Mouse (Mus musculus): ENCODE measurements around the gene Ddi2. TPM values are rescaled to one million over a fixed set of nuclear protein-coding genes. Genes with fewer than 3 reads are reported as not detected.

The Ddi2 gene
- polyA plus RNA-seq, 1 experiment from 2014 or later: 29.3 TPM

DNA sequence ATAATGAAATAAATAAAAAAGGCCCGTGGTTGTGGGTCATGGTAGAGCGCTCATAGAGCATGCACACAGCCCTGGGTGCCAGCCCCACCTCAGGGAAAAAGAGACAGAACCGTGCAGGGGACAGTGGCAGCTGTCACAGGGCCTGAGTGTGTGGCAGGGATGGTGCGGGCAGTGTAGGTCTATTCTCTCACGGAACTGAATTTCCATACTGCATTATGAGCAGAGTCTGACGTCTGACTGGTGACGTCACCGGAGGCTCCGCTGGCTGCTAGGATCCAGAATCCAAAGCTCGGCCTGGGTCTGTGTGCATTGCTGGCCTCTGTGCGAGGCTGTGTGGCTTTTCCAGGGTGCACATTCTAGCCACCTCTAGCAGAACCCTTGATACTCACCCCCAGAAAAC, 62.3 kb downstream of the Ddi2 start:
- H3K4me3 ChIP-seq (ENCODE audit: low read depth, low read length): no peak overlapping the region
- H3K4me2 ChIP-seq: no peak overlapping the region
- H3K4me1 ChIP-seq (replicated peaks; ENCODE audit: control insufficient read depth, insufficient read depth, low read length): peaks cover 13% of the 10 kb centered on the region
- ATAC-seq (replicated peaks; ENCODE audit: low FRiP score) (no peak), DNase-seq (ENCODE audit: low spot score) (no peak)
- WGBS: 90% methylated on average over 11 of the region's 11 CpGs
- H3K36me3 ChIP-seq (ENCODE audit: control insufficient read depth, insufficient read depth, low read length): 0 out of 2 replicates have a peak, but pooled peaks cover 4% of the 10 kb centered on the region
- no peak overlapping the region for H3K27ac ChIP-seq (ENCODE audit: low read depth, low read length)
- H3K27me3 ChIP-seq (replicated peaks; ENCODE audit: control insufficient read depth, insufficient read depth, low read length): no peaks in the 10 kb centered on the region
- no peaks in the 10 kb centered on the region for H3K9me3 ChIP-seq (ENCODE audit: control insufficient read depth, low read length)
- no peak overlapping the region for H3K9ac ChIP-seq (ENCODE audit: low read depth, low read length)

DNA sequence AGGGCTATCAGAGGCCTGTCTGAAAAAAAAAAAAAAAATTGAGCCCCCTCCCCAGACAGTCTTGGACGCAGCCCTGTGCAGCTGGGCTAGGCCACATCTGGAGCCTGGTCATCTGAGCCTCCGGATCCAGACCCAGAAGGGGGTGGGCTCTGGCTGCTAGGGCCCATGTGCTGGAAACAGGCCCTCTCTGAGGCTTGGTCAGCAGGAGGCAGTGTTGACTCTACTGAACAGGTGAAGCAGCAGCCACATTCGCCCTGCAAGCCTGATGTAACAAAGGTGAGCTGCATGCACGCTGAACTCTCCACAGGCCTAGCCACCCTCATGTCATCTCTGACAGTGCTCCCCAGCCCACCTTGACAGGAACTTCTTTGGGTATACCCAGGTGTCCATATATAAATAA, 63.5 kb downstream of the Ddi2 start:
- H3K4me1 ChIP-seq (replicated peaks; ENCODE audit: control insufficient read depth, insufficient read depth, low read length): peaks cover 13% of the 10 kb centered on the region
- no peaks in the 10 kb centered on the region for H3K27me3 ChIP-seq (replicated peaks; ENCODE audit: control insufficient read depth, insufficient read depth, low read length)
- H3K9ac ChIP-seq (ENCODE audit: low read depth, low read length): no peak overlapping the region
- ATAC-seq (replicated peaks; ENCODE audit: low FRiP score) (no peak), DNase-seq (ENCODE audit: low spot score) (no peak)
- H3K4me3 ChIP-seq (ENCODE audit: low read depth, low read length): no peak overlapping the region
- 0 out of 2 replicates have a peak, but pooled peaks cover 4% of the 10 kb centered on the region for H3K36me3 ChIP-seq (ENCODE audit: control insufficient read depth, insufficient read depth, low read length)
- WGBS: 71% methylated on average over 4 of the region's 4 CpGs
- no peak overlapping the region for H3K4me2 ChIP-seq
- H3K9me3 ChIP-seq (ENCODE audit: control insufficient read depth, low read length): no peaks in the 10 kb centered on the region
- no peak overlapping the region for H3K27ac ChIP-seq (ENCODE audit: low read depth, low read length)

- no peaks in the 10 kb centered on the region for H3K27me3 ChIP-seq (replicated peaks; ENCODE audit: control insufficient read depth, insufficient read depth, low read length)
- no peaks in the 10 kb centered on the region for H3K9me3 ChIP-seq (ENCODE audit: control insufficient read depth, low read length)
- WGBS: 88% methylated on average over 6 of the region's 6 CpGs
- H3K9ac ChIP-seq (ENCODE audit: low read depth, low read length): no peak overlapping the region
- H3K27ac ChIP-seq (ENCODE audit: low read depth, low read length): no peak overlapping the region
- no peak overlapping the region for H3K4me3 ChIP-seq (ENCODE audit: low read depth, low read length)
- DNase-seq (ENCODE audit: low spot score) (no peak), ATAC-seq (replicated peaks; ENCODE audit: low FRiP score) (no peak)
- peaks cover 5% of the 10 kb centered on the region; the same call in 1 of the 2 replicates for H3K36me3 ChIP-seq (ENCODE audit: control insufficient read depth, insufficient read depth, low read length)
- peaks cover 9% of the 10 kb centered on the region for H3K4me1 ChIP-seq (replicated peaks; ENCODE audit: control insufficient read depth, insufficient read depth, low read length)
- no peak overlapping the region for H3K4me2 ChIP-seq
Observed at GRCm38 (mm10) chr4:141658846-141659484, 64.3 kb downstream of the Ddi2 start.

DNA sequence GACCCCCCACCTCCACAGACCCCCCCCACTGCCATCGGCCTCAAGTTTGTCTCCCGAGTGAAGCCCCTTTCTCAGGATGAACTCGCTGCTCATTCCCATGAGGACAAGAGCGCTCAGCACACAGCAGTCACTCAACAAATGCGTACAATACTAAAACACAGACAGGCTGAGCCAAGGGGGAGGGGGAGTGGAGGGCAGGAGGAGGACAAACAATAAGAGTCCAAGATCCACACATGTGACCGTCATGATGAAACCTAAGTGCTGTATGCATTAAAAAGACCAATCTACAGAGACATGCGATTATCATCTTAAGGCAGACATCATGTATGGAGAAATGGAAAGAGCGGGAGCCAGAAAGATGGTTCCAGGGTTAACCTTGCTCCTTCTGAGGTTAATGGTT, 66.3 kb downstream of the Ddi2 start:
- H3K4me3 ChIP-seq (ENCODE audit: low read depth, low read length): no peak overlapping the region
- no peak overlapping the region for H3K9ac ChIP-seq (ENCODE audit: low read depth, low read length)
- H3K36me3 ChIP-seq (ENCODE audit: control insufficient read depth, insufficient read depth, low read length): peaks cover 9% of the 10 kb centered on the region; the same call in 1 of the 2 replicates
- no peak for ATAC-seq (replicated peaks; ENCODE audit: low FRiP score)
- H3K4me1 ChIP-seq (replicated peaks; ENCODE audit: control insufficient read depth, insufficient read depth, low read length): no peaks in the 10 kb centered on the region; the same call in 1 of the 2 replicates
- 86% methylated on average over 8 of the region's 8 CpGs for WGBS
- DNase-seq (ENCODE audit: low spot score): no peak
- no peak overlapping the region for H3K4me2 ChIP-seq
- no peaks in the 10 kb centered on the region for H3K27me3 ChIP-seq (replicated peaks; ENCODE audit: control insufficient read depth, insufficient read depth, low read length)
- no peak overlapping the region for H3K27ac ChIP-seq (ENCODE audit: low read depth, low read length)
- no peaks in the 10 kb centered on the region for H3K9me3 ChIP-seq (ENCODE audit: control insufficient read depth, low read length)

GRCm38 (mm10) chr4:141655908-141656608, 67.2 kb downstream of the Ddi2 start:
- Histone ChIP-seq H3K9me3 (ENCODE audit: control insufficient read depth, low read length) (no peaks in the 10 kb centered on the region), H3K4me2 (no peak overlapping the region), H3K9ac (ENCODE audit: low read depth, low read length) (no peak overlapping the region), H3K4me3 (ENCODE audit: low read depth, low read length) (no peak overlapping the region), H3K27ac (ENCODE audit: low read depth, low read length) (no peak overlapping the region), H3K4me1 (replicated peaks; ENCODE audit: control insufficient read depth, insufficient read depth, low read length) (no peaks in the 10 kb centered on the region; the same call in 1 of the 2 replicates), H3K36me3 (ENCODE audit: control insufficient read depth, insufficient read depth, low read length) (peaks cover 11% of the 10 kb centered on the region; the same call in 1 of the 2 replicates), H3K27me3 (replicated peaks; ENCODE audit: control insufficient read depth, insufficient read depth, low read length) (no peaks in the 10 kb centered on the region)
- no peak for DNase-seq (ENCODE audit: low spot score)
- WGBS: 61% methylated on average over 12 of the region's 12 CpGs
- ATAC-seq (replicated peaks; ENCODE audit: low FRiP score): no peak

- 90% methylated on average over 6 of the region's 6 CpGs for WGBS
- H3K27me3 ChIP-seq (replicated peaks; ENCODE audit: control insufficient read depth, insufficient read depth, low read length): no peaks in the 10 kb centered on the region
- no peaks in the 10 kb centered on the region; the same call in 1 of the 2 replicates for H3K4me1 ChIP-seq (replicated peaks; ENCODE audit: control insufficient read depth, insufficient read depth, low read length)
- no peak overlapping the region for H3K27ac ChIP-seq (ENCODE audit: low read depth, low read length)
- no peaks in the 10 kb centered on the region for H3K9me3 ChIP-seq (ENCODE audit: control insufficient read depth, low read length)
- ATAC-seq (replicated peaks; ENCODE audit: low FRiP score): no peak
- no peak overlapping the region for H3K9ac ChIP-seq (ENCODE audit: low read depth, low read length)
- no peak for DNase-seq (ENCODE audit: low spot score)
- no peak overlapping the region for H3K4me2 ChIP-seq
- H3K36me3 ChIP-seq (ENCODE audit: control insufficient read depth, insufficient read depth, low read length): peaks cover 10% of the 10 kb centered on the region; the same call in 1 of the 2 replicates
- H3K4me3 ChIP-seq (ENCODE audit: low read depth, low read length): no peak overlapping the region
Observed at GRCm38 (mm10) chr4:141654509-141654908, 68.7 kb downstream of the Ddi2 start.

DNA sequence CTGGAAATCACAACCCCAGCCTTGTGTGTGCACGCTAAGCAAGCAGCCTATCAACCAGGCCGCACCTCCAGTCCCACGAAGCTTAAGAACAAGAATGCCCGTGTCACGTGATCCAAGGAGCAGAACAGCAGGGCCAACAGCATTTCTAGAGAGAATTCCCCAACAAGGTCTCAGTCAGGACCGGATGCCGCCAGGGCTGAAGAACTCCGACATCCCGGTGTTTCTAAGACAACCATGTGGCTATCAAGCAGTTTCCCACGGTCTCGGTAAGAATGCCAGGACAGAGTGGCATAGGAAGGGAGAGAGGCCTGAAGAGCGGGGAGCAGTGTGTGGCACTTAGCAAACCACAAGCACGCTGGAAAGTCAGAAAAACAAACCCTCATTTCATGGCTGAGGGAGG, 69.4 kb downstream of the Ddi2 start:
- H3K27ac ChIP-seq (ENCODE audit: low read depth, low read length): no peak overlapping the region
- H3K4me3 ChIP-seq (ENCODE audit: low read depth, low read length): no peak overlapping the region
- 92% methylated on average over 13 of the region's 13 CpGs for WGBS
- no peak for DNase-seq (ENCODE audit: low spot score)
- no peaks in the 10 kb centered on the region for H3K9me3 ChIP-seq (ENCODE audit: control insufficient read depth, low read length)
- peaks cover 14% of the 10 kb centered on the region for H3K36me3 ChIP-seq (ENCODE audit: control insufficient read depth, insufficient read depth, low read length)
- H3K4me1 ChIP-seq (replicated peaks; ENCODE audit: control insufficient read depth, insufficient read depth, low read length): no peaks in the 10 kb centered on the region; the same call in 1 of the 2 replicates
- no peak for ATAC-seq (replicated peaks; ENCODE audit: low FRiP score)
- no peak overlapping the region for H3K9ac ChIP-seq (ENCODE audit: low read depth, low read length)
- no peaks in the 10 kb centered on the region for H3K27me3 ChIP-seq (replicated peaks; ENCODE audit: control insufficient read depth, insufficient read depth, low read length)
- no peak overlapping the region for H3K4me2 ChIP-seq

DNA sequence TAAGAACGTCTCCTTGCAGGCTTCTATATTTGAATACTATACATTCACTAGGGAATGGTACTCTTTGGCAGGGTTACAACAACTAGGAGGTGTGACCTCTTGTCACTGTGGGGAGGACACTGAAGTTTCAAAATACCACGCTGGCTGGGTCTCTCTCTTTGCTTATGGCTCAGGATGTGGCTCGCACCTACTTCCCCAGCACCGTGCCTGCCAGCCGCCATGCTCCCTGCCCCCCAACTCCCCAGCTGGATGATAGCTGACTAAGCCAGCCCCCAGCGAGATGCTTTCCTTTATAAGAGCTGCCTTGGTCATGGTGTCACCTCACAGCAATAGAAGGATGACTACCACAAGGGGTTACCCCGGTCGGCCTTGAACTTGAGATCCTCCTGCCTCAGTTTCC, 70.2 kb downstream of the Ddi2 start:
- 79% methylated on average over 8 of the region's 8 CpGs for WGBS
- no peaks in the 10 kb centered on the region for H3K27me3 ChIP-seq (replicated peaks; ENCODE audit: control insufficient read depth, insufficient read depth, low read length)
- no peaks in the 10 kb centered on the region; the same call in 1 of the 2 replicates for H3K4me1 ChIP-seq (replicated peaks; ENCODE audit: control insufficient read depth, insufficient read depth, low read length)
- DNase-seq (ENCODE audit: low spot score) (no peak), ATAC-seq (replicated peaks; ENCODE audit: low FRiP score) (no peak)
- no peak overlapping the region for H3K9ac ChIP-seq (ENCODE audit: low read depth, low read length)
- H3K4me3 ChIP-seq (ENCODE audit: low read depth, low read length): no peak overlapping the region
- H3K4me2 ChIP-seq: no peak overlapping the region
- peaks cover 14% of the 10 kb centered on the region for H3K36me3 ChIP-seq (ENCODE audit: control insufficient read depth, insufficient read depth, low read length)
- H3K9me3 ChIP-seq (ENCODE audit: control insufficient read depth, low read length): no peaks in the 10 kb centered on the region
- no peak overlapping the region for H3K27ac ChIP-seq (ENCODE audit: low read depth, low read length)

DNA sequence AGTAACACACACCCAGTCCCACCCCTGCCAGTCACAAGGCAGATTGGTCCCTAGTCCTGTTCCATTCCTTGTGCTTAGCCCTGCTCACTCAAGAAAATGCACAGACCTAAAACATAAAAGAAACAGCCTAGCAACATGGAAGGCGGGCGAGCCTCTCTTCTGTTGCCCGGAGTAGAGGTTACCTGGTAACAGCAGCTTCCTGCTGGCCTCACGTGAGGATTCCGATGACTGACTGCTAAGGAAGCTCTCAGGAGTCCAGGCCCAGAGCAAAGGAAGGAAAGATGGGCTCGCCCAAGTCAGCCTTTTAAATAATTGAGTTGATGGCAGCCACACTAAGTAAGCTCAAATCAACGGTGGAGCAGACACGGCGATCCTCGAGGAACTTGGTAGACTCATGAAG, 71.3 kb downstream of the Ddi2 start:
- ATAC-seq (replicated peaks; ENCODE audit: low FRiP score) (no peak), DNase-seq (ENCODE audit: low spot score) (no peak)
- Histone ChIP-seq H3K9ac (ENCODE audit: low read depth, low read length) (no peak overlapping the region), H3K27me3 (replicated peaks; ENCODE audit: control insufficient read depth, insufficient read depth, low read length) (no peaks in the 10 kb centered on the region), H3K9me3 (ENCODE audit: control insufficient read depth, low read length) (no peaks in the 10 kb centered on the region), H3K4me2 (no peak overlapping the region), H3K4me1 (replicated peaks; ENCODE audit: control insufficient read depth, insufficient read depth, low read length) (no peaks in the 10 kb centered on the region; the same call in 1 of the 2 replicates), H3K4me3 (ENCODE audit: low read depth, low read length) (no peak overlapping the region), H3K27ac (ENCODE audit: low read depth, low read length) (no peak overlapping the region), H3K36me3 (ENCODE audit: control insufficient read depth, insufficient read depth, low read length) (peaks cover 12% of the 10 kb centered on the region)
- 92% methylated on average over 10 of the region's 10 CpGs for WGBS
